8 mouse cellular contexts compared by ENCODE assay signal in genomic region chr17:15705303-15706284, GRCm38 (mm10). TPM values are rescaled to one million over a fixed set of nuclear protein-coding genes. Genes with fewer than 3 reads are reported as not detected.
DNase-seq lines count a peak whose midpoint lies in the region; ATAC-seq and TF ChIP-seq lines count a peak whose summit lies in the region.

No protein-coding gene starts in this region.

- peak overlapping the region; percentile 76 for H3K4me2 ChIP-seq in embryonic facial prominence, embryonic 11.5 days (ENCODE audit: low read depth, low read length)

- peak; percentile 21; the same call in 1 of the 2 replicates for TF ChIP-seq CTCF in heart, adult 2 months (IDR thresholded peaks at IDR 0.05)
- no peak for TF ChIP-seq CTCF in kidney, adult 2 months (conservative IDR thresholded peaks at IDR 0.05; ENCODE audit: insufficient read depth, insufficient read length, low read depth, low read length)
- TF ChIP-seq CTCF in liver, adult 2 months (IDR thresholded peaks at IDR 0.05; ENCODE audit: low read depth, low read length), result no peak

- peaks cover 7% of the 10 kb centered on the region; the same call in 1 of the 2 replicates for H3K36me3 ChIP-seq in embryonic facial prominence, embryonic 11.5 days (replicated peaks; ENCODE audit: control insufficient read depth, insufficient read depth, low read depth, low read length)
- H3K36me3 ChIP-seq in heart, adult 2 months (ENCODE audit: control insufficient read depth, insufficient read depth, low read length), result peaks cover 22% of the 10 kb centered on the region
- H3K36me3 ChIP-seq in kidney, adult 2 months (ENCODE audit: control insufficient read depth, insufficient read depth, low read length), result no peaks in the 10 kb centered on the region
- peaks cover 14% of the 10 kb centered on the region; the same call in 1 of the 2 replicates for H3K36me3 ChIP-seq in liver, adult 2 months (ENCODE audit: control insufficient read depth, insufficient read depth, low read length)

- TF ChIP-seq EP300 in heart, adult 2 months (IDR thresholded peaks at IDR 0.05; ENCODE audit: insufficient read depth, low read depth, low read length), result no peak

- H3K9me3 ChIP-seq in embryonic facial prominence, embryonic 11.5 days (replicated peaks; ENCODE audit: control insufficient read depth, low read length), result no peaks in the 10 kb centered on the region

- peak overlapping the region; percentile 93 for H3K9ac ChIP-seq in embryonic facial prominence, embryonic 11.5 days (replicated peaks; ENCODE audit: low read length)
- H3K9ac ChIP-seq in heart, adult 2 months (ENCODE audit: low read depth, low read length), result peak overlapping the region; percentile 96
- peak overlapping the region; percentile 97 for H3K9ac ChIP-seq in liver, adult 2 months (ENCODE audit: low read depth, low read length)

- DNase-seq in 3134 (ENCODE audit: extremely low read depth, insufficient read length, low spot score), result peak; percentile 53
- DNase-seq in adrenal gland, adult 8-10 months, result peak; percentile 31
- peak; percentile 62 for DNase-seq in embryonic facial prominence, embryonic 11.5 days (ENCODE audit: low spot score)
- DNase-seq in heart, adult 2 months, result peak; percentile 69 to 75
- peak; percentile 75 for DNase-seq in kidney, adult 2 months
- DNase-seq in liver, adult 2 months (ENCODE audit: extremely low read depth, low read depth, low spot score), result peak; percentile 61
- DNase-seq in spleen, postnatal 36 days (ENCODE audit: low spot score in 2 of 2), result peak; percentile 68 to 69

- intact Hi-C loops in heart, adult 2 months (cut with DNase I), result loop anchor here (2.0 to 10.0 kb wide), 4 partner anchors 123 to 761 kb away; partner anchors contain the start of genes 1600012H06Rik, Prdm9, Psmb1 and Tbp

- H3K4me3 ChIP-seq in embryonic facial prominence, embryonic 11.5 days (ENCODE audit: low read depth, low read length), result peak overlapping the region; percentile 94
- H3K4me3 ChIP-seq in heart, adult 2 months, result peak overlapping the region; percentile 91
- peak overlapping the region; percentile 79 for H3K4me3 ChIP-seq in kidney, adult 2 months (ENCODE audit: insufficient read depth, low read depth, low read length)
- peak overlapping the region; percentile 84 for H3K4me3 ChIP-seq in liver, adult 2 months (ENCODE audit: insufficient read depth, low read depth, low read length)

- H3K27me3 ChIP-seq in embryonic facial prominence, embryonic 11.5 days (ENCODE audit: control insufficient read depth, insufficient read depth, low read length), result no peaks in the 10 kb centered on the region
- no peaks in the 10 kb centered on the region for H3K27me3 ChIP-seq in heart, adult 2 months (ENCODE audit: control insufficient read depth, insufficient read depth, low read length)
- H3K27me3 ChIP-seq in kidney, adult 2 months (replicated peaks; ENCODE audit: control insufficient read depth, insufficient read depth, low read length), result no peaks in the 10 kb centered on the region
- H3K27me3 ChIP-seq in liver, adult 2 months (ENCODE audit: control insufficient read depth, insufficient read depth, low read length), result no peaks in the 10 kb centered on the region

- H3K4me1 ChIP-seq in embryonic facial prominence, embryonic 11.5 days (ENCODE audit: control insufficient read depth, insufficient read depth, low read length), result no peaks in the 10 kb centered on the region
- peaks cover 6% of the 10 kb centered on the region for H3K4me1 ChIP-seq in heart, adult 2 months (ENCODE audit: control insufficient read depth, insufficient read depth, low read length)
- peaks cover 2% of the 10 kb centered on the region; the same call in 1 of the 2 replicates for H3K4me1 ChIP-seq in kidney, adult 2 months (ENCODE audit: control insufficient read depth, insufficient read depth, low read length)
- H3K4me1 ChIP-seq in liver, adult 2 months (ENCODE audit: control insufficient read depth, insufficient read depth, low read length), result peaks cover 6% of the 10 kb centered on the region

- peak overlapping the region; percentile 92 for H3K27ac ChIP-seq in embryonic facial prominence, embryonic 11.5 days (replicated peaks; ENCODE audit: low read depth, low read length)
- H3K27ac ChIP-seq in heart, adult 2 months, result peak overlapping the region; percentile 99
- peak overlapping the region; percentile 94 for H3K27ac ChIP-seq in kidney, adult 2 months (ENCODE audit: insufficient read depth, low read depth, low read length)
- peak overlapping the region; percentile 88 for H3K27ac ChIP-seq in liver, adult 2 months (replicated peaks; ENCODE audit: insufficient read depth, low read depth, low read length)

- no peaks in the 10 kb centered on the region; the same call in 1 of the 2 replicates for H3K79me2 ChIP-seq in heart, adult 2 months (replicated peaks; ENCODE audit: control insufficient read depth, insufficient read depth, low read length)
- H3K79me2 ChIP-seq in liver, adult 2 months (ENCODE audit: control insufficient read depth, insufficient read depth, low read length), result peaks cover 12% of the 10 kb centered on the region; the same call in 1 of the 2 replicates

- peak; percentile 40 for ATAC-seq in embryonic facial prominence, embryonic 11.5 days (replicated peaks; ENCODE audit: insufficient number of reproducible peaks, low FRiP score, low TSS enrichment, low read depth)
- ATAC-seq in monocyte, adult 5-6 weeks (replicated peaks; ENCODE audit: insufficient number of reproducible peaks, low FRiP score, low TSS enrichment, poor library complexity, severe bottlenecking), result peak; percentile 50; the same call in 1 of the 2 replicates

- WGBS in embryonic facial prominence, embryonic 11.5 days, result under 1% methylated on average over 52 of the region's 89 CpGs
- 1% methylated on average over 87 of the region's 89 CpGs for WGBS in heart, adult 2 months
- WGBS in kidney, adult 2 months, result 1% methylated on average over 67 of the region's 89 CpGs
- WGBS in liver, adult 2 months, result under 1% methylated on average over 67 of the region's 89 CpGs

- peak; percentile 89 for TF ChIP-seq POLR2A in heart, adult 2 months (IDR thresholded peaks at IDR 0.05; ENCODE audit: insufficient read depth, low read depth, low read length)
- no peak for TF ChIP-seq POLR2A in kidney, adult 2 months (IDR thresholded peaks at IDR 0.05; ENCODE audit: low read depth, low read length)
- no peak for TF ChIP-seq POLR2A in liver, adult 2 months (IDR thresholded peaks at IDR 0.05; ENCODE audit: extremely low read depth, insufficient read depth, low read length)

RNA-seq across cellular contexts. Expression of gene Chd1, which starts 0.8 kb away (rescaled TPM):
- total RNA-seq in adrenal gland, adult 8-10 months (2022), result 10 to 100 TPM; 29.0 to 38.3 (median 32.7) TPM
- polyA plus RNA-seq in embryonic facial prominence, embryonic 11.5 days (2014; fragmentation: Nextera tagmentation; extraction: Ambion mirVana), result 43.9 and 51.1 TPM in 2 replicates
- total RNA-seq in heart, adult 2 months (2021), result 10 to 100 TPM; 19.9 to 20.7 TPM
- 1.6 and 2.9 TPM in 2 replicates for polyA plus RNA-seq in heart, adult 2 months (2012; rRNA removed)
- polyA plus RNA-seq in kidney, adult 2 months (2012; rRNA removed), result 3.7 and 3.9 TPM in 2 replicates
- 17.2 TPM in 2 replicates for total RNA-seq in liver, adult 2 months (2014; rRNA removed)
- polyA plus RNA-seq in liver, adult 2 months (2012; rRNA removed), result 2.5 and 2.7 TPM in 2 replicates
- total RNA-seq in monocyte, adult 5-6 weeks (2017), result 92.9 to 105 TPM (median 98.3 TPM) in 3 replicates

Comparison
In these comparisons a context has a peak if more than half of its experiments do, and no peak if none do; other contexts are left out.
1. Peak in every context shown above with its lines: DNase-seq, ATAC-seq, H3K4me3 ChIP-seq and H3K27ac ChIP-seq.